Mouse (Mus musculus): ENCODE data around the gene Gm20696.

Gm20696 gene

GRCm38 (mm10) chr6:99394801-99395200 lies 271.8 kb downstream of the Gm20696 start:
- DNase-seq (ENCODE audit: low spot score in 2 of 2) = no peak

DNA sequence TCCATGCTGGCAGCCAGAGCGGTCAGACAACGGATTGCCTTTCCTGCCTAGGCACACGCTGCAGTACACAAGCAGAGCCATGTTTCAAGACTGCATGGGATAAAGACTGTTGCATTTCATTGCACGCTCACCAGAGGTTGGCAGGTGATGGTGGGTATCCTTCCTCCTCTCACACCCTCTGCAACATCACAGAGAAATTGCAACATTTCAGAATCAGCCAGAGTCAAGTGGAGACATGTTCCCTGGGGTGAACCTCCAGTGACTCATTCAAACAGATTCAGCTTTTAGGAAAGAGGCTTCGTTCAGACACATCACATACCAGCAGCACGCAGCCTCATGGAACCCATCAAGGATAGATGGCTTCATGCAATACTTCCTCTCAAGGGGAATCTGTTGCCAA lies 274.1 kb downstream of the Gm20696 start:
- DNase-seq (ENCODE audit: low spot score in 2 of 2) = no peak

GRCm38 (mm10) chr6:99388741-99389675 lies 277.6 kb downstream of the Gm20696 start:
- DNase-seq (ENCODE audit: low spot score in 2 of 2) = peak; percentile 54 to 71

GRCm38 (mm10) chr6:99388023-99388422 lies 278.6 kb downstream of the Gm20696 start:
- DNase-seq (ENCODE audit: low spot score in 2 of 2) = no peak

DNA sequence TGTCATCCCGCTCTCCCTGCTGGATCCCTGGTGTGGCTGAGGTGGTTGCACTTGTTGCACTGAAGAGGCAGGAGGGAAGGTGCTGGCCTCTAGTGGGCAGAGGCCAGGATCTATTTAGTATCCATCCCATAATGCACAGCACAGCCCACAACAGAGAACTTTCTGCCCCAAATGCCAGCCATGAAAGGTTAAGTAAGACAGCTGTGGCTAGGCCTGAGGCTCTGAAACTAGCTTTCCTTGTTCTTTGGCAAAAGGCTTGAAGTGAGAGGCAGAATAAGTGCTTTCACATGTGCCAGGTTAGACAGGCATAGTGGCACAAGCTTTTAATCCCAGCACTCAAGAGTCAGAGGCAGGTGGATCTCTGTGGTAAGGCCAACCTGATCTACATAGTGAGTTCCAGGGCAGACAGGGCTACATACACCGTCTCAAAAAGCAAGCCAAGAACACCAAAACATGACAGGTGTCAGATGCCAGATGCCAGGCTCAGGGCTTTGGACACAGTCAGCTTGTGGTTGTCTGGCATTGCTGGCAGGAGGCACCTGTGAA lies 281.5 kb downstream of the Gm20696 start:
- no peak for DNase-seq (ENCODE audit: low spot score in 2 of 2)

GRCm38 (mm10) chr6:99383846-99384472 lies 282.6 kb downstream of the Gm20696 start:
- no peak for DNase-seq (ENCODE audit: low spot score in 2 of 2)

GRCm38 (mm10) chr6:99380146-99380545 lies 286.5 kb downstream of the Gm20696 start:
- no peak for DNase-seq (ENCODE audit: low spot score in 2 of 2)

GRCm38 (mm10) chr6:99378997-99379710 lies 287.4 kb downstream of the Gm20696 start:
- DNase-seq (ENCODE audit: low spot score in 2 of 2) = peak; percentile 72 to 77

GRCm38 (mm10) chr6:99377716-99378115 lies 288.9 kb downstream of the Gm20696 start:
- no peak for DNase-seq (ENCODE audit: low spot score in 2 of 2)

DNA sequence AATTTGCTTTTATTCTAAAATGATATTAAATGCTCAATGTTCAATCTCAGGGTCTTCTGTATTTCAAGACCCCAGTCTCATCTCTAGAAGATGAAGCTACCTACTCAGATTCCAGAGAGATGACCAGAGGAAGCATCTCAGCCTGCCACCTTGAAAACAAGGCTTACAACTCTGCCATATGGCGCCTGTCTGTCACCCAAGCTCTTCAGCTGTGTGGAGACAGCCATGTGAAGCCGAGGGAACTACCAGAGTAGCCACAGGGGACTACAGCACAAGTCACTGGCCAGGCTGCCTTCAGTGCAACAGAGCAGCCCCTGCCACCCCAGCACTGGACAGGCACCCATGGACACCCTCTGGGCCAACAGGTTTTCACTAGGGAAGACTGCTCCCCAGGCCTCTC lies 289.5 kb downstream of the Gm20696 start:
- DNase-seq (ENCODE audit: low spot score in 2 of 2) = no peak

DNA sequence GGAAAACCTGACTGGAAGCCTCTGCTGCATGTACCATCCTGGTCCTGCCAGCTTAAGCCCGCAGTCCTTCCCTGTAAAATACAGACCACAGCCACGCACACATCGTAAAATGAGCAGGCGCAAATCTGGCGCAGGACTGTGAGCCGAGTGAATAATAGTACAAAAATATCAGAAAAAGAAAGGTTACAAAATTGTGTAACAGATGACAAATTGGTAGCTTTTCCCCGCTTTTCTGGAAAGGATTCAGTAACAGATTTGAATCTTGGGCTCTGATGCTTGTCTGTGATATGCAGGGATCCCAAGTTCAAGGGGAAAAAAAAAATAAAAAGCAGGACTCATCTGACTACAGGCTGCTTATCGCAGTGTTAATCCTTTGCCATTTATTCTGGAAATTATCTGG lies 289.9 kb downstream of the Gm20696 start:
- no peak for DNase-seq (ENCODE audit: low spot score in 2 of 2)

DNA sequence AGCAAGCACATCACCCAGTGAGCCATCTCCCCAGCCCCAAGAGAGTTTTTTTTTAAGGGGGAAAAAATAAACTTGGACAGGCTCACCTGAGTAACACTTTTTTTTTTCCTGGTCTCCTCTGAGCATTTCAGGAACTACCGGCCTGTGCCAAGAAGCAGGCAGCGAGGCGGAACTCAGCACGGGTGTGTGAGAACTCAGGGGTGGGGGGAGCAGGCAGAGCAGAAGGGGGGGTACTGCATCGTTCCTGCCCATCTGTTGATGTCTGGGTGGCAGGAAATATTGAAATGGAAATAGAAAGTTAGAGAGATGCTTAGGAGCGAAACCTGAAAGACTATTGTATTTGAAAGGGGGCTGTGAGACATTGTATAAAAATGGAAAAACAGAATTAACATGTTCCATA lies 290.7 kb downstream of the Gm20696 start:
- DNase-seq (ENCODE audit: low spot score in 2 of 2) = no peak

DNA sequence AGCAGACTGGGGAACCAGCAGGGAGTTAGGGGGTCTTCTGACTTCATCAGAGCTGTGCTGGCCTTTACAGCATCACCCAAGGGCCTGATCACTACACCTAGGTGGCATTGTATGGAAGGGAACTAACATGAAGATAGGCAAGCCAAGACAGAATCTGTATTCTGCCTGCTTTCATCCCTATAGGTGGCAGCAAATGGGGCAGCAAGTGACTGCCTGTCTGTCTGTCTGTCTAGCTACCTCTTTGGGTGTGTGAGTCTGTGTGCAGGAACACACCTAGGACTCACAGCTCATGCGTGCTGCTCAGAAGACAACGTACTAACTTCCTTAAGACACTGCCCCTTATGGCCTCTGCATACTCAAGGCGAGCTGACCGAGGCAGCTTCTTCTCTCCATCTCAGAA lies 291.2 kb downstream of the Gm20696 start:
- no peak for DNase-seq (ENCODE audit: low spot score in 2 of 2)

- DNase-seq (ENCODE audit: low spot score in 2 of 2) = peak in 1 of 2 experiments; percentile 27
Observed at GRCm38 (mm10) chr6:99374448-99375271, 291.9 kb downstream of the Gm20696 start.

GRCm38 (mm10) chr6:99372427-99372826 lies 294.2 kb downstream of the Gm20696 start:
- DNase-seq (ENCODE audit: low spot score in 2 of 2) = no peak

- DNase-seq (ENCODE audit: low spot score in 2 of 2) = no peak
Observed at GRCm38 (mm10) chr6:99372016-99372415, 294.6 kb downstream of the Gm20696 start.

DNA sequence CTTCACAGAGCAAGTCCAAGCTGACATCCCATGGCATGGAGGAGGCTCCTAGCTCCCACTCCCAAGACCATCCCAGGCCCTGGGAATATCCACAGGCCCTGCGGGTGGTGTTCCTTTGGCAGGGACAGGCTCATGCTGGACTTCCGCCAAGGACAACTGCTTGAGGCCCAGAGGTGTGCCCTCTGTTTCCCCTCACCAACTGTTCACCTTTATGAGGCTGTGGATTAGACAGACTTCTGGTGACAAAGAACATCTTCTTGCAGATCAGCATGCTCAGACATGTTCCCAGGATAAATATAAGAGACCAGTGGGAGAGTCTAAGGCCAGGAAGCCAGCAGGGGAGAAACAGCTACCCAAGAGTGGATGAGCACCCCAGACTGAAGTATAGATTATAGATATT lies 296.7 kb downstream of the Gm20696 start:
- no peak for DNase-seq (ENCODE audit: low spot score in 2 of 2)

- no peak for DNase-seq (ENCODE audit: low spot score in 2 of 2)
Observed at GRCm38 (mm10) chr6:99369156-99369555, 297.4 kb downstream of the Gm20696 start.

- no peak for DNase-seq (ENCODE audit: low spot score in 2 of 2)
Observed at GRCm38 (mm10) chr6:99368118-99368753, 298.4 kb downstream of the Gm20696 start.

DNA sequence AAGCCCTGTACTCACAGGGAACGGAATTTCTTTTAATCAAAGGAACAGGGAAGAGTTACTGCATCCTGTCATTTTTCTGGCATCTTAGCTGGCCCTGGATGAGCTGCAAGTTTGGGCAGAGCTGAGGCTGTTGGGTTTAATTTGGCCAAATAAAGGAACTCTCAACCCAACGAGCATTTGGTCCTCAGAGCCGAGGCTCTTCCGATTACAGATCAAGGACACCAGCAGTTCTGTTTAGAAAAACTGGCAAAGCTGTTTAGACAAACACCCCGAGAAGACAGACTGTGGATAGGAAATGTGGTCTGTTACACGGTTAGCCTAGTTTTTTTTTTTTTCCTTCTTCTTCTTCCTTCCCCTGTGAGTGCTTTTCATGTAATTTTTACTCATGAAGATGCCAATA lies 302.1 kb downstream of the Gm20696 start:
- no peak for DNase-seq (ENCODE audit: low spot score in 2 of 2)

DNA sequence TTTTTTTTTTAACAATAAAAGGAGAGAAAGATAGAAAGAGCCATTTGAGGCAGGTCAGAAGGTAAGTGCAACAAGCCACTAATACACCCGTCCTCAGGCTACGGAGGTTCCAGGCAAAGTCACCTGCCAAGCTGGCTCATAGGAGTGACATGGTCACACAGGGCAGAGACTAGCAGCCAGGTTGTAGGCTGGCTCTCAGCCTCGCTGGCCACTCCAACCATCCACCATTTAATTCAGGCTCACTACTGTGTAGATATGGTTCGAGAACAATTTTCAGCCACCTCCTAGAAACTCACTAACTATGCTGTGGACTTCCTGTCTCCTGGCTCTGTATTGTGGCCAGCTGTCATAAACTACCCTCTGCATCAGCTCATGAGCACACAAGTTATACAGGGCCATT lies 306.0 kb downstream of the Gm20696 start:
- no peak for DNase-seq (ENCODE audit: low spot score in 2 of 2)
